Mouse (Mus musculus) heart, postnatal 36 days (tissue): ENCODE measurements around the gene Epha1. TPM values are rescaled to one million over a fixed set of nuclear protein-coding genes. Genes with fewer than 3 reads are reported as not detected.

Experiments used
- DNase-seq, 2 experiments: peaks; one replicate each; pipeline ENCODE4 v3.0.0; 2021 to 2022
- intact Hi-C: fragments of 180-260 bp; cut with DNase I; formaldehyde crosslinking; loops from one replicate; pipeline ENCODE4 v1.15.1; 2025
- total RNA-seq, 2 experiments: library from RNA; stranded (reverse); gene quantifications; 2 replicates each; pipeline ENCODE4 v1.2.3; 2021

Epha1 gene
- total RNA-seq, 2 experiments from 2014 or later: 0.16 to 0.33 TPM

DNA sequence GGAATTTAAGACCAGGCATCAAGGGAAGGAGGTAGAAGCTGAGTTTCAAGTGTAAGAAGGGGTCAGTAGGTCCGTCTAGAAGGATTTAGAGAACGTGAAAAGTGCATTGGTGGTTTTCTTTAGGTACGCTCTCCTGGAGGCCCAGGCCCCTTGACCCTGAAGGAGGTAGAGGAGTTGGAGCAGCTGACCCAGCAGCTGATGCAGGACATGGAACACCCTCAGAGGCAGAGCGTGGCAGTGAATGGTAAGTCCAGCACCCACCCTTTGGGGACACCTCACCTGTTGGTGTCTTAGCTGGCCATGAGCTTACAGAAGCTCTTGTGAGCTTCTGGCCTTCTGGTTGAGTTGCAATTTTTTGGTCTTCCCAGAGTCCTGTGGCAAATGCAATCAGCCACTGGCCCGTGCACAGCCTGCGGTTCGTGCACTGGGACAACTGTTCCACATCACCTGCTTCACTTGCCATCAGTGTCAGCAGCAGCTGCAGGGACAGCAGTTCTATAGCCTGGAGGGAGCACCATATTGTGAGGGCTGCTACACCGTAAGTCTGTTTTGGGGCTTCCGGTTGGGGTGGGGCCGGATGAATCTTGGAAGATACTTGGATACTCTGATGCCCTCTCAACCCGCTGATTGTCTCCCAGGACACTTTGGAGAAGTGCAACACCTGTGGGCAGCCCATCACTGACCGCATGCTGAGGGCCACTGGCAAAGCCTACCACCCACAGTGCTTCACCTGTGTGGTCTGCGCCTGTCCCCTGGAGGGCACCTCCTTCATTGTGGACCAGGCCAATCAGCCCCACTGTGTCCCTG, 17.1 kb downstream of the Epha1 start:
- intact Hi-C loops: no loop called here
- DNase-seq: no peak

DNA sequence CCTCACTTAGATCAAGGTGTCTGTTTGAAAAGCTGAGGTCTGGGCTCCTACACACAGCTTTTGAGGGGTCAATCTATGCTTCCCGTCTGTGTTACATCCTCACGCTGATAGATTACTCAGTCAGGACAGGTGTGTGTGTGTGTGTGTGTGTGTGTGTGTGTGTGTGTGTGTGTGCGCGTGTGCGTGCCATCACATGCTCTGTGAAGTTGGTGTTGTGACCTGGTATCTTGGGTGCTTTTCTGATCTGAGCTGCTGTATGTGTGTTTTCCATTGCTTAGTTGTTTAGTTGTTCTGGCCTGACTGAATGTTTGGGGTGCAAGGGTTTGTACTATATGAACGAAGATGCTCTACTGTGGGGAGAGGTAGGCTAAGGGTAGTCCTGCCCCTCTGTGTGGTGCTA, 17.7 kb downstream of the Epha1 start:
- no peak for DNase-seq
- intact Hi-C loops: no loop called here

- intact Hi-C loops: loop anchor here (5.0 kb wide), 1 partner anchor 193 kb away; the partner anchor contains the start of gene Olfr455
- peak; percentile 58 to 62 for DNase-seq
Observed at GRCm38 (mm10) chr6:42354076-42355019, 18.7 kb downstream of the Epha1 start.

- DNase-seq: peak in 1 of 2 experiments; percentile 40
- intact Hi-C loops: loop anchor here (5.0 kb wide), 1 partner anchor 194 kb away; the partner anchor contains the start of gene Olfr455
Observed at GRCm38 (mm10) chr6:42353180-42353579, 19.9 kb downstream of the Epha1 start.

DNA sequence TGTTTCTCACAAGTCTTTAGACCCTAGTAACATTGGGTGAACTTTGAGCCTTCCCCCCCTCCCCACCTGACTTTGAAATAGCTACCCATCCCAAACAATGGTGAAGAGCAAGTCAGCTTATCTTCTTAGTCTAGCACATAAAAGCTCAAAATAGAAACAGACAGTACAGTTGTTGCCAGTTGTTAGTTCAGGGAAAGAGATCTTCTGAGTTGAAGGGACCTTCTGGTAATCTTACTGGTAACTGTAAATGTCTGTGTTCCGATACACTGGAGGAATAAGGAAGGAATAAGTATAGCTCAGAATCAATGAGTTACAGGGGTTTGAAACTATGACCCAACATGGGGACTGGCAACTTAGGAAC, 20.6 kb downstream of the Epha1 start:
- no peak for DNase-seq
- intact Hi-C loops: loop anchor here (5.0 kb wide), 1 partner anchor 195 kb away; the partner anchor contains the start of gene Olfr455

GRCm38 (mm10) chr6:42351776-42352485, 21.1 kb downstream of the Epha1 start:
- peak in 1 of 2 experiments; percentile 39 for DNase-seq
- intact Hi-C loops: loop anchor here (5.0 kb wide), 1 partner anchor 195 kb away; the partner anchor contains the start of gene Olfr455

DNA sequence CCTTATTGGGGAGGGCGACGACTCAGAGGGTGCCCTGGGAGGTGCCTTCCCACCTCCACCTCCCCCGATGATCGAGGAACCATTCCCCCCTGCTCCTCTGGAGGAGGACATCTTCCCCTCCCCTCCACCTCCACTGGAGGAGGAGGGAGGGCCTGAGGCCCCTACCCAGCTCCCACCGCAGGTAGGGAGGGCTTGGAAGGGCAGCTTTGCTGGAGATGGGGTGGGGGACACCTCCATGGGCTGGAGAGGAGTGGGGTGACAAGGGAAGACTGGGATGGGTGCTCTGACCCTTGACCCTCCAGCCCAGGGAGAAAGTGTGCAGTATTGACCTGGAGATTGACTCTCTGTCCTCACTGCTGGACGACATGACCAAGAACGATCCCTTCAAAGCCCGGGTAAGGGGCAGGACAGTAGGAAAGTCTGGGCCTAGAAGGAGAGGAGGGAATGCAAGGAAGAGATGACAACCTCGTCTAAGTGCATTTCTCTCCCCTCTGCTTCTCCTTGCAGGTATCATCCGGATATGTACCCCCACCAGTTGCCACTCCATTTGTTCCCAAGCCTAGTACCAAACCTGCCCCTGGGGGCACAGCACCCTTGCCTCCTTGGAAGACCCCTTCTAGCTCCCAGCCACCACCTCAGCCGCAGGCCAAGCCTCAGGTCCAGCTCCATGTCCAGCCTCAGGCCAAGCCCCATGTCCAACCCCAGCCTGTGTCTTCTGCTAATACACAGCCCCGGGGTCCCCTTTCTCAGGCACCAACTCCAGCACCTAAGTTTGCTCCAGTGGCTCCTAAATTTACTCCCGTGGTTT, 21.9 kb downstream of the Epha1 start:
- intact Hi-C loops: loop anchor here (5.0 kb wide), 1 partner anchor 196 kb away; the partner anchor contains the start of gene Olfr455
- DNase-seq: no peak

- intact Hi-C loops: loop anchor here (5.0 kb wide), 1 partner anchor 197 kb away; the partner anchor contains the start of gene Olfr455
- DNase-seq: peak; percentile 87 to 89
Observed at GRCm38 (mm10) chr6:42350021-42350967, 22.8 kb downstream of the Epha1 start.

GRCm38 (mm10) chr6:42349426-42350020, 23.5 kb downstream of the Epha1 start, which contains the start of gene Zyx:
Zyx (plus strand) TSS chr6:42349630.
- intact Hi-C loops: loop anchor here (1.0 to 10.0 kb wide), 7 partner anchors 23 to 345 kb away; partner anchors contain the start of genes Epha1, Olfr455 and Tas2r126
- peak; percentile 90 to 94 for DNase-seq

GRCm38 (mm10) chr6:42349006-42349425, 24.1 kb downstream of the Epha1 start:
- intact Hi-C loops: loop anchor here (1.0 to 10.0 kb wide), 6 partner anchors 24 to 346 kb away; partner anchors contain the start of genes Epha1 and Tas2r126
- peak; percentile 86 for DNase-seq

DNA sequence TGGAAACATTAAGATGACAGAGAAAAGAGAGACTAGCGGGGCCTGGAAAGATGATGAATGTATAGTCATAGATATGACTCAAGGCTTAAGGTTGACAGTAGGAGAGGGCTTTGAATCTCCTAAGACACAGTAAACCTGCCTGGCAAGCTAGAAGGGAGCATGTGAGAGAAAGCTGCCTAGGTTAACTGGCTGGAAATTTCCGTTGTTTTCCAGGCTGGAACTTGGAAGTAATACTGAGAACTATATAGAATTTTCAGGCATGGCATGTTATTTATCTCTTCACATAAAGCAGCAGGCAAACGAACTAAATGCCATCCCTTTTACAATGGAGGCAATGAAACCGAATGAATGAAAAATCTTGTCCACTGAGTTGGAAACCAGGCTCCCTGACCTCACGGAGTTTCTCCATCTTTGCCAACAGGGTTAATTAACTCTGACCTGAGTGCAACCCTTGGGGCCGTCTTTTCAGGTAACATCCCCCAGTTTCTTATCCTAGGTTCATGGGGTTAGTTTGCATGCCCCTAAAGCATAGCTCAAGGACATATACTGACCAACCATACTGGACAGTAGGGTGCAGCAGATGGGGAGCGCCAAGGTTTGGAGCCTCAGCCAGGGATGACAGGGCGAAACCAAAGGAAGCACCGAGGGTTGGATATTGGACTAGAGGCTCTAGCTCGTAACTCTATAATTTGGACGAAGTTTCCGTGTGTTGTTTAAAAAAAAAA, 24.6 kb downstream of the Epha1 start:
- peak in 1 of 2 experiments; percentile 5 for DNase-seq
- intact Hi-C loops: loop anchor here (1.0 to 10.0 kb wide), 6 partner anchors 24 to 346 kb away; partner anchors contain the start of genes Epha1 and Tas2r126

DNA sequence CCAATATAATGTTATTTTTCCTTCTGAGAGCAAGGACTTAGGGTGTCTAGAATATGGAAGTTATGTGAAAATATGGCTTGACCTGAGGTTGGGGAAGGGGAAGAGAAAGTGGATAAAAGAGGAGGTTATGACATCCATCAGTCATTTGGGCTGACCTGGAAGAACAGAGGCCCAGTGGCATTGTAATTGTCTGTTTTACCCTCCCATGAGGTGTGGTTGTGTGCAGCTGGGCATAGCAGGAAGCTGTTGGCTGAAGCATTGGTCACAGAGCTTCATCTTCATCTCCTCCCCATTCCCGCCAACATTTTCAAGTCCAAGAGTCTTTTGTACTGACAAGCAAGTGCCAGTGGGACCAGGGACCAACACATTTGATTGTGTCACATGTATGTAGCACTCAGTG, 28.8 kb downstream of the Epha1 start:
- intact Hi-C loops: loop anchor here (10.0 kb wide), 1 partner anchor 351 kb away; no protein-coding TSS in a partner anchor
- no peak for DNase-seq

DNA sequence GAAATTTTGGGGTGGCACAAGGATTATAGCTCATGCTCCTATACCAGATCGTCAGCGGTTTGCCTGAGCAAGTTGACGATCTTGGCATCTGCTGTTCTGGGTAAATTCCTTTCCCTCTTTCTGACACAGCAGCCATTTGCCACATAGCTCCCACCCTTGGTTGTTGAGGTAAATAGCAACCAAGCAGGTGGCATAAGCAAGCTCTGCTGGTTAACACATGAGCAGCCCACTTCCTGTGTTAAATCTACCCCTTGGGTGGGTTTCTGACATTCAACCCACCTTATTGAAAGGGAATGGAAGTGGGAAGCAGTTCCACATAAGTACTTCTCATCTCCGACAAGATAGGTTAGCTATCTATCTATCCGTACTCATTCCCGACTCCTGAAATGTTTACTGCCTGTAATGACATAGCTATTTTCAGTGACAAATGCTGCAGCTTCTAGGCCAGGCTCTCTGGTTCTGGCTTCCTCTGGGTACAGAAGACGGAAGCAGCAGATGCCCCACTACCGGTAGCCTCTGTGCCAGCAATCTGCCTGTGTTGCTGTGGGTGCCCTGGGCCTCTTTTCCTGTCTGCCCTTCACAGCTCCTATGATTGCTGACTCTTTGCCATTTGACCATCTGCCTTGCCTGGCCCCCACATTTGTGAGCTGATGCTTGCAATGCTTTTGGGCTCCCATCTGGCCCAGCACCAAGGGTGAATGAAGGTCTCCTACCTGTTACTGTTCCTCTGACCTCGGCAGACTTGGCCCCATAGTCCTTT, 29.5 kb downstream of the Epha1 start:
- intact Hi-C loops: loop anchor here (10.0 kb wide), 1 partner anchor 351 kb away; no protein-coding TSS in a partner anchor
- no peak for DNase-seq

DNA sequence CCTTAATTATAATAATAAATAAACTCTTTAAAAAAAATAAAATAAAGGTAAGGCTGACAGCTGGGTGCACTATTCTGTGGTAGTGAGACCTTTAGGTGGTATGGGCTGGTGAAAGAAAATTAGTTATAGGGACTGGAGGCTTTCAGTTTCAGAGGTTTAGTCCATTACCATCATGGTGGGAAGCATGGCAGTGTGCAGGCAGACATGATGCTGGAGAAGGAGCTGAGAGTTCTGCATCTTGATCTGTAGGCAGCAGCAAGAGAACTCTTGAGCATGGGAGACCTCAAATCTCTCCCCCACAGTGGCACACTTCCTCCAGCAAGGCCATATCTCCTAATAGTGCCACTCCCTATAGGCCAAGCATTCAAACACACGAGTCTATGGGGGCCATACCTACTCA, 30.9 kb downstream of the Epha1 start:
- DNase-seq: no peak
- intact Hi-C loops: loop anchor here (10.0 kb wide), 1 partner anchor 353 kb away; no protein-coding TSS in a partner anchor

- intact Hi-C loops: loop anchor here (10.0 kb wide), 1 partner anchor 355 kb away; no protein-coding TSS in a partner anchor
- no peak for DNase-seq
Observed at GRCm38 (mm10) chr6:42339981-42340380, 33.1 kb downstream of the Epha1 start.

GRCm38 (mm10) chr6:42339189-42339588, 33.9 kb downstream of the Epha1 start:
- intact Hi-C loops: no loop called here
- DNase-seq: no peak
